Mouse (Mus musculus) liver, adult 2 months (tissue): Measurements from ENCODE around the gene Gbe1. TPM values are rescaled to one million over a fixed set of nuclear protein-coding genes. Genes with fewer than 3 reads are reported as not detected.

ENCODE experiments used
- DNase-seq: peaks from one replicate; pipeline ENCODE4 v3.0.0-alpha.2; 2011; ENCODE audit warnings: low read depth, low spot score; ENCODE audit errors: extremely low read depth
- H3K27ac ChIP-seq: fragments of 200-500 bp; replicated peaks from 2 replicates; pipeline ENCODE4 v1.5.1; 2012; ENCODE audit warnings: low read depth, mild to moderate bottlenecking, control low read depth, inconsistent platforms, low read length; ENCODE audit not compliant: insufficient read depth
- H3K27me3 ChIP-seq: fragments of 200-500 bp; 2 replicates; pipeline ENCODE4 v1.6.1; 2012; ENCODE audit warnings: mild to moderate bottlenecking, moderate library complexity, low read length, inconsistent platforms; ENCODE audit not compliant: control insufficient read depth, insufficient read depth
- H3K36me3 ChIP-seq: fragments of 200-500 bp; 2 replicates; pipeline ENCODE4 v1.6.1; 2012; ENCODE audit warnings: low read length, inconsistent platforms; ENCODE audit not compliant: control insufficient read depth, insufficient read depth
- H3K4me1 ChIP-seq: fragments of 200-500 bp; 2 replicates; pipeline ENCODE4 v1.6.1; 2011; ENCODE audit warnings: low read length; ENCODE audit not compliant: control insufficient read depth, insufficient read depth
- H3K4me3 ChIP-seq: fragments of 200-500 bp; 2 replicates; pipeline ENCODE4 v1.5.1; 2011; ENCODE audit warnings: low read depth, mild to moderate bottlenecking, control low read depth, low read length, moderate library complexity; ENCODE audit not compliant: insufficient read depth
- H3K79me2 ChIP-seq: fragments of 200-500 bp; 2 replicates; pipeline ENCODE4 v1.6.1; 2012; ENCODE audit warnings: inconsistent platforms, mild to moderate bottlenecking, low read length, moderate library complexity; ENCODE audit not compliant: control insufficient read depth, insufficient read depth
- H3K9ac ChIP-seq: fragments of 200-500 bp; 2 replicates; pipeline ENCODE4 v1.6.1; 2012; ENCODE audit warnings: low read depth, mild to moderate bottlenecking, control low read depth, inconsistent platforms, low read length
- CTCF ChIP-seq: fragments of 200-500 bp; IDR thresholded peaks from 2 replicates; pipeline ENCODE4 v1.5.1; 2011; ENCODE audit warnings: low read depth, low read length, control low read depth
- POLR2A ChIP-seq: fragments of 200-500 bp; IDR thresholded peaks from 2 replicates; pipeline ENCODE4 v1.6.1; 2011; ENCODE audit warnings: low read length, control low read depth; ENCODE audit not compliant: insufficient read depth; ENCODE audit errors: extremely low read depth
- WGBS: fragments of 180-500 bp; shearing (Covaris S2); methylation state at CpG from one replicate; pipeline ENCODE4 v1.1.7; 2018; 5-methylcytosine and 5-hydroxymethylcytosine counted together
- polyA plus RNA-seq: library from polyadenylated mRNA; depleted of rRNA; stranded (reverse); fragments of >200 nt; gene quantifications from 2 replicates; pipeline ENCODE4 v1.2.3, GENCODE M21; 2012
- total RNA-seq: library from RNA; depleted of rRNA; stranded (reverse); fragments of >200 nt; gene quantifications from 2 replicates; pipeline ENCODE4 v1.2.3, GENCODE M21; 2014

The Gbe1 gene
- total and polyA plus RNA-seq, 2 experiments = 68.9 to 174 TPM

GRCm38 (mm10) chr16:70365229-70365628, 51.5 kb downstream of the Gbe1 start:
- no peaks in the 10 kb centered on the region for H3K4me1 ChIP-seq
- no peak overlapping the region for H3K9ac ChIP-seq
- no peak overlapping the region for H3K27ac ChIP-seq
- WGBS = 97% methylated on average over 3 of the region's 3 CpGs
- H3K4me3 ChIP-seq = no peak overlapping the region
- no peak for DNase-seq
- no peaks in the 10 kb centered on the region; the same call in 1 of the 2 replicates for H3K79me2 ChIP-seq
- TF ChIP-seq CTCF (no peak), POLR2A (no peak)
- H3K36me3 ChIP-seq = peaks cover 20% of the 10 kb centered on the region
- no peaks in the 10 kb centered on the region for H3K27me3 ChIP-seq

GRCm38 (mm10) chr16:70381045-70381444, 67.3 kb downstream of the Gbe1 start:
- no peak for DNase-seq
- H3K27me3 ChIP-seq = no peaks in the 10 kb centered on the region
- H3K4me3 ChIP-seq = no peak overlapping the region
- H3K4me1 ChIP-seq = no peaks in the 10 kb centered on the region
- no peak overlapping the region for H3K27ac ChIP-seq
- TF ChIP-seq CTCF (no peak), POLR2A (no peak)
- H3K9ac ChIP-seq = no peak overlapping the region
- WGBS = 91% methylated on average over 2 of the region's 2 CpGs
- H3K36me3 ChIP-seq = peaks cover 6% of the 10 kb centered on the region
- no peaks in the 10 kb centered on the region for H3K79me2 ChIP-seq

GRCm38 (mm10) chr16:70385494-70385893, 71.7 kb downstream of the Gbe1 start:
- Histone ChIP-seq H3K36me3 (peaks cover 18% of the 10 kb centered on the region), H3K9ac (no peak overlapping the region), H3K4me1 (no peaks in the 10 kb centered on the region), H3K79me2 (no peaks in the 10 kb centered on the region), H3K27ac (no peak overlapping the region), H3K27me3 (no peaks in the 10 kb centered on the region), H3K4me3 (no peak overlapping the region)
- TF ChIP-seq POLR2A (no peak), CTCF (no peak)
- 83% methylated on average over 1 of the region's 1 CpGs for WGBS
- DNase-seq = no peak

GRCm38 (mm10) chr16:70387385-70387784, 73.6 kb downstream of the Gbe1 start:
- peaks cover 18% of the 10 kb centered on the region for H3K36me3 ChIP-seq
- no peak for TF ChIP-seq POLR2A
- no peak for TF ChIP-seq CTCF
- no peak overlapping the region for H3K9ac ChIP-seq
- DNase-seq = no peak
- whole genome bisulfite sequencing = over 99% methylated on average over 2 of the region's 2 CpGs
- H3K4me3 ChIP-seq = no peak overlapping the region
- H3K79me2 ChIP-seq = no peaks in the 10 kb centered on the region
- no peaks in the 10 kb centered on the region for H3K4me1 ChIP-seq
- no peak overlapping the region for H3K27ac ChIP-seq
- no peaks in the 10 kb centered on the region for H3K27me3 ChIP-seq

GRCm38 (mm10) chr16:70395276-70395675, 81.5 kb downstream of the Gbe1 start:
- Histone ChIP-seq H3K9ac (no peak overlapping the region), H3K79me2 (no peaks in the 10 kb centered on the region; the same call in 1 of the 2 replicates), H3K27ac (no peak overlapping the region), H3K4me1 (no peaks in the 10 kb centered on the region), H3K4me3 (no peak overlapping the region), H3K36me3 (peaks cover 6% of the 10 kb centered on the region; the same call in 1 of the 2 replicates), H3K27me3 (no peaks in the 10 kb centered on the region)
- TF ChIP-seq POLR2A (no peak), CTCF (no peak)
- DNase-seq = no peak
- 90% methylated on average over 3 of the region's 3 CpGs for WGBS

- H3K27ac ChIP-seq = no peak overlapping the region
- H3K36me3 ChIP-seq = peaks cover 2% of the 10 kb centered on the region; the same call in 1 of the 2 replicates
- no peaks in the 10 kb centered on the region for H3K27me3 ChIP-seq
- no peaks in the 10 kb centered on the region for H3K4me1 ChIP-seq
- H3K4me3 ChIP-seq = no peak overlapping the region
- WGBS = 80% methylated on average over 2 of the region's 2 CpGs
- TF ChIP-seq CTCF = no peak
- TF ChIP-seq POLR2A = no peak
- no peaks in the 10 kb centered on the region; the same call in 1 of the 2 replicates for H3K79me2 ChIP-seq
- no peak for DNase-seq
- H3K9ac ChIP-seq = no peak overlapping the region
Measured at GRCm38 (mm10) chr16:70407780-70408179, 94.0 kb downstream of the Gbe1 start.
